Mouse (Mus musculus) activated CD4-positive, CD25-positive, alpha-beta regulatory T cell, adult 9 weeks (primary cell): Measurements from ENCODE around the gene Vmn1r89. TPM values are rescaled to one million over a fixed set of nuclear protein-coding genes. Genes with fewer than 3 reads are reported as not detected.

ENCODE experiments used
- polyA plus RNA-seq: library from polyadenylated mRNA; unstranded; fragments of 100-300 nt; shearing (Covaris generic); gene quantifications from one replicate; pipeline ENCODE4 v1.2.1, GENCODE M21; 2017

Vmn1r89 gene
- polyA plus RNA-seq = not detected

DNA sequence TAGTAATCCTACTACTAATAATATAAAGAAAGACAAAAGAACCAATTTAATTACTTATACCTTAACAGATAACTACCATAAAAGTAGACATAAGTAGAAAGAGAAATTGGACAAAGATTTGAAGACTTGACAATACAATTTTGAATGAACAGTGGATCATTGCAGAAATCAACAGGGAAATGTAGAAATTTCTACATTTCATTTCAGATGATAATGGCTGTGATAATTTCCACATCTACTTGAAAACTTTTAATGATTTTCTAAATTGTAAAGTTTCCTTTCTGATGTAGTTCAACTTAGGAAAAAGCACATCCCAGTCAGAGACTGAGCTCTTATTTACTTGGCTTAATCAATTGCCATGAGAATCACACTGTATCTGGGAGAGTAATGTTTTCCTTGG, at the start of gene Vmn1r89:
TSS of gene Vmn1r89 (plus strand) at position 301 of the 400 bp plus-strand sequence.

Other genes starting within 250 kb of the Vmn1r89 start
- 8.2 TPM for gene Zfp324, start 247.2 kb upstream of the Vmn1r89 start, polyA plus RNA-seq
- gene Zfp446, start 235.2 kb upstream of the Vmn1r89 start, polyA plus RNA-seq = 11.9 TPM
- not detected for gene Slc27a5, start 214.8 kb upstream of the Vmn1r89 start, polyA plus RNA-seq
- 32.3 TPM for gene Trim28, start 213.9 kb upstream of the Vmn1r89 start, polyA plus RNA-seq
- 5.5 TPM for gene Zbtb45, start 203.0 kb upstream of the Vmn1r89 start, polyA plus RNA-seq
- 276 TPM for gene Chmp2a, start 178.2 kb upstream of the Vmn1r89 start, polyA plus RNA-seq
- gene Ube2m, start 174.7 kb upstream of the Vmn1r89 start, polyA plus RNA-seq = 10.8 TPM
- 0.79 TPM for gene Mzf1, start 158.3 kb upstream of the Vmn1r89 start, polyA plus RNA-seq
- not detected for gene Vmn1r85, start 117.8 kb upstream of the Vmn1r89 start, polyA plus RNA-seq
- gene Vmn1r86, start 93.1 kb upstream of the Vmn1r89 start, polyA plus RNA-seq = not detected
- gene Vmn1r87, start 72.9 kb upstream of the Vmn1r89 start, polyA plus RNA-seq = not detected
- not detected for gene Vmn1r88, start 53.5 kb upstream of the Vmn1r89 start, polyA plus RNA-seq
- gene Lig1, start 64.3 kb downstream of the Vmn1r89 start, polyA plus RNA-seq = 30.0 TPM
- 5.3 TPM for gene Zswim9, start 65.7 kb downstream of the Vmn1r89 start, polyA plus RNA-seq
- gene Pla2g4c, start 111.6 kb downstream of the Vmn1r89 start, polyA plus RNA-seq = 0.11 TPM
- not detected for gene Cabp5, start 185.1 kb downstream of the Vmn1r89 start, polyA plus RNA-seq
- gene Bsph1, start 237.8 kb downstream of the Vmn1r89 start, polyA plus RNA-seq = not detected